Mouse (Mus musculus) stomach, postnatal 0 days (tissue): ENCODE results near the gene Cers2.

ENCODE experiments used
- CTCF ChIP-seq: IDR thresholded peaks from 2 replicates; pipeline ENCODE4 v1.5.1; 2016; ENCODE audit warnings: antibody characterized with exemption, low read depth, mild to moderate bottlenecking, moderate library complexity
- EP300 ChIP-seq: optimal IDR thresholded peaks from 2 replicates; pipeline ENCODE3; 2016; ENCODE audit warnings: antibody characterized with exemption

GRCm38 (mm10) chr3:95331528-95331927, 16.9 kb downstream of the Cers2 start:
- no peak for TF ChIP-seq CTCF
- TF ChIP-seq EP300, result no peak
